Mouse (Mus musculus) lung, adult 2 months (tissue): Measurements from ENCODE around the gene Etv3.

Experiments
- CTCF ChIP-seq: fragments of 200-500 bp; IDR thresholded peaks from 2 replicates; pipeline ENCODE4 v1.5.1; 2011; ENCODE audit warnings: mild to moderate bottlenecking, low read length, control low read depth; ENCODE audit not compliant: insufficient read depth
- POLR2A ChIP-seq: fragments of 200-500 bp; IDR thresholded peaks from 2 replicates; pipeline ENCODE4 v1.6.1; 2011; ENCODE audit warnings: low read depth, mild to moderate bottlenecking, control low read depth, low read length, borderline replicate concordance; ENCODE audit errors: extremely low read depth

DNA sequence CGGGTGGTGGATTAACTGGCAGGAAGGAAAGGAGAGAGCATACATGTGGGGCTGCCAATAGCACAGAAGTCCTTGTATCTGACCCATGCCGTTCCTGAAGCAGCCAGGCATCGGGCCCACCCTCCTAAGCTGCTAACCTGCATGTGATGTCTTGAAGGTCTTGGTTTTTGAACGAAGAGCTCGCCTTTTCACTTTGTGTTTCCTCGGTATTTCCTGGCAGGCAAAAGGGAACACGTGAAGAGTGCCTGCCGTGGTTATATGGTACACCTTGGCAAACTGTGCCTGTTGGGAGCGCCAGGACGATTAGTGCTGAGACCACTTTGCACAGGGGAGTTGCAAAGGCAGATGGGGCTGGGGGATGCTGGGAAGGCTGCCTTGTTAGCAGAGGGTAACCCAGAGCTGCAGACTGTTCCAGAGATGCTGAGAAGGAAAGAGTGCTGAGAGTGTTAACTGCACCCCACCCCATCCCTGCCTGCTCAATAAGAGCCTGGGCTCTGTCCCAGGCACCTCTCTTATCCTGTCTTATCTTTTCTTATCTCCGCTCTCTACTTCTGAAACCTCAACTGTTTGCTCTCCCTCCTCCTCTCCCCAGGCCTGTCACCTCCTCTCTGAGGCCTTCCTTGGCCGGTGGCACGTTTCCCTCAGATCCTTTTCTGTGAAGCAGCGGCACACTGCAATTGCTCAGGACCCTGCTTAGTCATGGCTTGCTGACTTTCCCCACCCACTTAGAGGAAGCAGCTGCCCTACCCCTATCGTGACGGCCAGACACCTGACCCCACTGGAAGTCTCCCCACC is 13.0 kb upstream of the Etv3 start:
- TF ChIP-seq CTCF: no peak
- TF ChIP-seq POLR2A: no peak
